Mouse (Mus musculus) cerebellum, adult (tissue): ENCODE measurements around the gene Ppp1r14b.
A peak's percentile ranks its signal among the peaks of the same experiment; 100 is the strongest.

Source experiments
- ATAC-seq: cut with Nextera tagmentation; 2 replicates; pipeline ENCODE4 v1.9.2; 2017; ENCODE audit warnings: mild to moderate bottlenecking, moderate library complexity, mixed read lengths; ENCODE audit not compliant: insufficient number of reproducible peaks, low FRiP score, low TSS enrichment

Gene Ppp1r14b

GRCm38 (mm10) chr19:6992011-6992858 lies 17.5 kb downstream of the Ppp1r14b start, which contains the start of gene Dnajc4:
Dnajc4 (minus strand) TSS chr19:6992572.
- peak; percentile 85 for ATAC-seq

- ATAC-seq = no peak
Observed at GRCm38 (mm10) chr19:6993011-6993770, 18.4 kb downstream of the Ppp1r14b start.

GRCm38 (mm10) chr19:6994002-6994401 lies 19.2 kb downstream of the Ppp1r14b start:
- ATAC-seq = no peak

GRCm38 (mm10) chr19:6994489-6994888 lies 19.7 kb downstream of the Ppp1r14b start:
- no peak for ATAC-seq

GRCm38 (mm10) chr19:6995255-6995991 lies 20.7 kb downstream of the Ppp1r14b start:
- ATAC-seq = no peak

GRCm38 (mm10) chr19:6996006-6996405 lies 21.2 kb downstream of the Ppp1r14b start, which contains the start of the genes Nudt22 and Trpt1:
Nudt22 (minus strand) TSS chr19:6996117.
Trpt1 (plus strand) TSS chr19:6996131.
- ATAC-seq = peak; percentile 64

GRCm38 (mm10) chr19:6997721-6998290 lies 23.0 kb downstream of the Ppp1r14b start:
- ATAC-seq = no peak

- no peak for ATAC-seq
Observed at GRCm38 (mm10) chr19:6999360-7000063, 24.7 kb downstream of the Ppp1r14b start.

GRCm38 (mm10) chr19:7006892-7007593 lies 32.3 kb downstream of the Ppp1r14b start:
- no peak for ATAC-seq

GRCm38 (mm10) chr19:7012426-7012825 lies 37.7 kb downstream of the Ppp1r14b start:
- no peak for ATAC-seq

GRCm38 (mm10) chr19:7013984-7014383 lies 39.2 kb downstream of the Ppp1r14b start:
- no peak for ATAC-seq

GRCm38 (mm10) chr19:7014481-7015135 lies 39.8 kb downstream of the Ppp1r14b start:
- ATAC-seq = no peak

- no peak for ATAC-seq
Observed at GRCm38 (mm10) chr19:7017541-7018457, 43.0 kb downstream of the Ppp1r14b start.

- ATAC-seq = no peak
Observed at GRCm38 (mm10) chr19:7018546-7018945, 43.8 kb downstream of the Ppp1r14b start.

- ATAC-seq = no peak
Observed at GRCm38 (mm10) chr19:7019191-7019590, 44.4 kb downstream of the Ppp1r14b start, which contains the start of gene Fermt3. Fermt3 (minus strand) TSS chr19:7019469.

GRCm38 (mm10) chr19:7020224-7020641 lies 45.5 kb downstream of the Ppp1r14b start:
- ATAC-seq = peak; percentile 45; the same call in 1 of the 2 replicates
